Mouse (Mus musculus): ENCODE measurements at regions not wholly inside any gene's neighbourhood (a gene's known extent, or its start where the extent isn't known, plus 50 kb on each side); places are given as distances from the start of the nearest gene placed in this dataset.

DNA sequence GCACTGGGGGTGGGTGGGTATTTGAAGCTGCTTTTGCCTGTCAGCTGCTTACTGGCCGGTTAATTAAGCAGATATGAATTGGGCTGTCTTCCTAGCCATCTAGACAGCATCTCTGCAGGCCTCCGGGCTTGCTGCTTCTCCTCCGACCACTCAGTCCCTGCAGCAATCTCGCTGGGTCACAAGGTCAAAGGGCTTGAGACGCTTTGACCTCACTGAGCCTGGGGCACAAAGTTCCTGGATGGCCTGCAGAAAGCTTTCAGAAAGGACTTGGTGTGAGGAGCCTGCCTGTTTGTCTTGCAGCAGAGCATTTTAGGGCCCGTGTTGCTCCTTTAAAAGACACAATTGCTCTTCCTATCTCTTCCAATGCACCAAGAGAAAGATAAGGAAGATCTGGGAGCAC, 83.7 kb upstream of the Ppp2r5a start:
- DNase-seq (ENCODE audit: low spot score) = no peak

DNA sequence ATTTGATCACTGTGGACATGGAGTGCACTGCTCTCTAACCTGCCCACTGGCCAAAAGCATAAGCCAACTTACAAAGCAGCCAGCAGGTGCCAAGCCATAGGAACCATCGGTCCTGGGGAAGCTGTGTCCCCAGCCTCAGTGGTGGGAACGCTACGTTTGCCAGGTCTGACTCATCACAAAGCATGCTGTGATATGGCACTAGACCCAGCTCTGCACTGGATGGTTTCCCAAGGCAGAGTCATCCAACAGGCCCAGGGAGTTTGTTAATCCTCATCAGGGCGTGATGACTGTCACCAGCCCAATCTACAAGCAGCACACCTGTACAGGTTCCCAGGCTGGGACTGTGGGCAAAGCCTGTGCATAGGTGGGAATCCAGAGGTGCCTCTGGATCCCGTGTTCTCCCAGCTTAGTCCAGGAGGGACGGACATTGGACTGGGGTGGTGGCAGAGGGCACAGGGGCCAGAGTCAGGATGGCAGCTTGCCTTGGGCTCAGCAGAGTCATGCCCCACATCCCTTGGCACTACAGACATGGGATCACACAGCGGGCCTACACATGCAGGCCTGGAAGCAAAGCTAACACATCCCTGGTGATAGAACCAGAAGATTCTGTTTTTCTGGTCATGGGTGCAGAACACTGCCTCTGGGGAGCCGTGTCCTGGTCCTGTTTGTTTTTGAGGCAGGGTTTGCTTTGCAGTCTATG, 81.8 kb upstream of the Ppp2r5a start:
- DNase-seq (ENCODE audit: low spot score) = no peak

DNA sequence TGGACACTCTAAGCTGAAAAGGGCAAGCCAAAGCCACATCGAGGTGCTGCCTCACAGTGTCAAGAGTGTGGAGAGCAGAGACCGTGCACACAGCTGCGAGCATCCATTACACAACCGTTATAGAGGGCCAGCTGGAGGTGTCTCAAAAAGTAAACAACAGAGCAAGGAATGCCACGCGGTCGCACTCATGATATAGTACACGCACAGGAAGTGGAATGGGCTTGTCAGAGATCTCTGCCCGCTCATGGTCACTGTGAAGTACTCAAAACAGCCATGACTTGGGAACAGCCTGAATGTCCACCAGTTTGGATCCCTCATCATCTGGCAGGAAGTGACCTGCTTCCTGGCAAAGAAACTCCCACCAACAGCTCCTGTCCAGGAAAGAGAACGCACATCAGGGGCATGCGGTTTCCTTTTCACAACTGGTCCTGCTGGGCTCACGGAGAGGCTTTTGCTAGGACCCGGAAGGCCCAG, 76.9 kb upstream of the Ppp2r5a start:
- peak; percentile 36 for DNase-seq (ENCODE audit: low spot score)

DNA sequence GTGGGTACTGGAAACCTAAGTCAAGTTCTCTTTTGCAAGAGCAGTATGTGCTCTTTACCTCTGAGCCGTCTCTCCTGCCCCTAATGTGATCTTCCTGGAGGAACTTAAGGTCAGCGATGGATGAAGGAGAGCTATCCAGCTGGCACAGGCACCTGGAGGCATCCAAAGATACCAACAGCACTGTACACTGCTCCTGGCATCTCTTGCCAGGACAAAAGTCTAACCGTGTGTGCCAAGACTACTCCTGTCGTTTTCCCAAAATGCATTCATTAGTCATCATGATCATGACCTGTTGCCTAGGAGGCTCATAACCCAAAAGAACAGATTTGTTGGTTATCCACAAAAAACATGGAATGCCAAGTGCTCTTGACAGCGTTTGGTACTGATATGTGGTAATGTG, 69.5 kb upstream of the Ppp2r5a start:
- DNase-seq (ENCODE audit: low spot score) = no peak

DNA sequence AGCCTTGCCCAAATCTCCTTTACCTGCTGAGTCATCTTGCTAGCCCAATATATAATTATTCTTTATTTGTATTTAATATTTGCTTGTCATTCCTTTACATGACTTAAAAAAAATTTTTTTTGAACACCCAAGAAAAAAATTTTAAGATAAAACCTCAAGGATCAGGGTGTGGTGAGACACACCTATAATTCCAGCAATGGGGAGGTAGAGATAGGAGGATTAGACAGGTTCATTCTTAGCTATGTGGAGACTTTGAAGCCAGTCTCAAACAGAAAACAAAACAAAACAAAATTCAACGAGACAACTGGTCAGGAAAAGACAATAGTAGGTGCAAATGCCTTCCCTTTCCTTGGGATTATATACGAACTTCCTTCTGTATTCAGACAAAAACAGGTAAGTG, 68.4 kb upstream of the Ppp2r5a start:
- DNase-seq (ENCODE audit: low spot score) = no peak

DNA sequence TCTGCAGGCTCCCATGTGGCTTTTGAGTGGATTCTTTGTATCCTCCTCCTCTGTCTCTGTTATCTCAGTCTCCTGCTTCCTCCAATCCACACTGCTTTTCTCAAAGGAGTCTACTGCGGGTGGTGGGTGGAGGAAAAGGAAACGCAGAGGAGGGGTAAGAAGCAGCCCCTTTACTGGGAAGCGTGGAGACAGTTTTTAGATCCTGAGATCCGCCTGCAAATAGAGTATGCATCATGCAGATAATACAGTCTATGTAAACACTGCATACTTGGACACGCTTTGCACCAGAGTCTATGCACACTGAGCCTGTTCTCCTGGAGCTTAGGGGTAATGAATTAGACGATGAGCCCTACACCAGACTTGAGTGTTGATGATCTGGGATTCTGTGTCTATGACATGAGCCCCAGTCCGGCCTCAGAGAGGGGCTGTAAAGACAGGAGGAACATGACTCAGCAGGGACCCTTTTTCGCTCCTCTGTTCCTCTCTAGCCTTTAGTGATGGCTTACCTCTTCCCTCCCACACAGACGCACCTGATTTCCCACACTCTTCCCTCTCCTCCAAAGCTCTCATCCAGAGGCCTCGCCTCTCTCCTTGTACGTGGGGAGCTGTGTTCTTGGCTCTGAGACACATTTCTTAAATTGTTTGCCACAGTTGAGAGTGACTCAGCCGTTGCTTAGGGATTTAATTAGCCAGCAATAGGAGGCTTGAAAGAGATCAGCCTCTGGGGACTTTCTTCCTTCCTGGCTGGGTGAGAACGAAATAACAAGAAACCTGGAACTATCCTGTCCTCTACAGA, 67.3 kb upstream of the Ppp2r5a start:
- DNase-seq (ENCODE audit: low spot score) = peak; percentile 76

DNA sequence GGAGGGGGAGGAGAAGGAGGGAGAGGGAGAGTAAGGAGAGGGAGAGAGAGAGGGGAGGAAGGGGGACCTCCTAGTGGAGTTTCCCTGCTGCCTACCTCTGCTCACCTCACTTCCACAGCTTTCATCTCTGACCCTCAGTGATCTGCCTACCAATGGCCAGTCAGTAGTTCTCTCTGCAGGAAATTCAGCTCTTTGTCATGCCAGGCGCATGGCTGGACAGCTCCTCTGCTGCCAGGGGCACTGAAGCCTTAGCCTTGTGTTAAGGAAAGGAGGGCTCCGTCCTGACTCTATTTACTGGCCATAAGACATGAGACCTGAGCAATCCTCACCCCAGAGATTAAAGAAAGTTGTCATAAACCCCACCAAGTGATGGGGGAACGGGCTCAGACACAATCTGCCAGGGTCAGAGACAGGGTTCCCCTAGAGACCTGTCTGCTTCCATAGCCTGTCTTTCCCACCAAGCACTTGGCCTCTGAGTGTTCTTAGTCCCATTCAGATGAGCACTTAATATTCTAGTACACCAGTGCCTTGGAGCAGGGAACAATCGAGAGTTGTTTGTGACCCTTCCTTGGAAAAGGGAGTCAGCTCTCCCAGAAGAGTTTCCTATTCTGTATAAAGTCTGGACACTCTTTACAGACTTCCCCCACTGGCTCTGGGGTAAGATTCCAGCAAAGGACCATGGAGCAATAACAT, 65.9 kb upstream of the Ppp2r5a start:
- DNase-seq (ENCODE audit: low spot score) = no peak

DNA sequence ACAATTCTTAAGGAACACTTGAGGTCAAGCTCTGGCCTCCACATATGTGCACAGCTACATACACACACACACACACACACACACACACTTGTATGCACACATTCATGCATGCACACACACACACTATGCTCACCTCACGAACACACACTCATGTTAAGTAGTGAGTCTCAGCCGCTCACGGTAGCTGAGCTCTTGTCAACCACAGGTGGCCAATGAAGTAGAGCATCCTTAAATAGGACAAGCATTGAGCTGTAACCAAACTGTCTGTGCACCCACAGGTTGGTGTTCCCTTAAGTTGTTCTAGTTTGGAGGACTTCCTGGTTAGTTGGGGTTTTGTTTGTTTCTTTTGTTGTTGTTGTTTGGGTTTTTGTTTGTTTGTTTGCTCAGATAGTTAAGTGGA, 63.2 kb upstream of the Ppp2r5a start:
- DNase-seq (ENCODE audit: low spot score) = no peak

DNA sequence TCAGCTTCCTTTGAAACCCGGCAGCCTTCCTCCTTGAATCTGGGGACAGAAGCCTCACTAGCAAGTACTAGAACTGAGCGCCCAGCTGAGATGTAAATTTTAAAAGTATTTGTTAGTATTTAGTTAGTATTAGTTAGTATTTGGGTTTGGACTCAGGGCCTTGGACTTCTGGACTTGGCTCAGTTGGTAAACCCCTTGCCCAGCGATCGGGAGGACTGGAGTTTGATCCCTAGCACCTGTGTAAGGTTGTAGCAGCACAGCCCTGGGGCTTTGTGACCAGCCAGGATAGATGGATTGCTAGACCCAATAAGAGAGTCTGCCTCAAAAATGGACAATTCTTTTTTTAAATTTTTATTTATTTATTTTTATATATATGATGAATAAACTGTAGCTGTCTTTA, 62.7 kb upstream of the Ppp2r5a start:
- DNase-seq (ENCODE audit: low spot score) = no peak

DNA sequence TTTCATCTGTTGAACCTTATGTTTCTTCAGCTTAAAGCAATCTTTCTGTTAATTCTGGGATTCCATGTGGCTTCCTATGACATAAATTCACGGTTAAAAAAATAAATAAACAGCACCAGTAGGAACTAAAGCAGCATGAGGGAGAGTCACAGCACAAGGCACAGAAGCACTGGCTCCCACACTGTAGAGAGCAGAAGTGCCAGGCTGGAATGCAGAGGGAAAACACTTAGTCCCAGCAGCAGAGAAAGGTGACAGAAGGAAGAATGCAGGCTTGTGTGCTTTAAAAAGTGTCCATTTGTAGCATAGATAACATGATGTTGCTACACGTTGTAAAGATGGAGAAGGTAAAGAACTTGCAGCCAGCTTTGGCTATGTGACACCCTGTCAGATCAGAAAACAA, 62.1 kb upstream of the Ppp2r5a start:
- DNase-seq (ENCODE audit: low spot score) = no peak

DNA sequence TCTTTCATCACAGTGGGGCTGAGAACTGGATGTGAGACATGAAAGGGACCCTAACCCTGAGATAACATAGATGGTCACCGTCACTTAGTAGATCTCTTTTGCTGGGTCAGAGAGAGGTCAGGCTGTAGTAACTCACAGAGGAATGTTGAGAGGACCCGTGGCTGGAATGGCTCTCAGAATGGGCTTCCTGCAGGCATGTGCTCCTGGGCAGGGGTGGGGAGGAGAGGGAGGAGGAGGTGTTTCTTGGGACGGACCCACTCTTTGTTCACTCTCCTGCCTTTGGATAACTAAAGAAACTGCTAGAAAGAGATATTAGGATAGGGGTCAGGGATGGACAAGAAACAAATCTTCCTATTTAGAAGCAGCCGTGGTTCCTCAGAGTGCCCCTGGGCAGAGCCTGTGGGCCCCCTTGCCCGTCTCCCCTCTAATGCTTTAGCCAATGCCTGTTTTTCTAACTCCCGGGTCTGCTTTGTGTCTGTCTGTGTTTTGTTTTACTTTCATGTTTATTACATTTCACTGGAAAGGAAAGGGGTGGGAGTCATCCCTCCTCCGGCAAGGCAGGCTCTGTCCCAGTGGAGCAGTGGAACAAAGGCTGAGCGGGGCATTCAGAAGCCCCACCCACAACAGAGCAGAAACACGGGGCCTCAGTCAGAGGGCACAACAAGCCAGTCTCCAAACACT, 58.9 kb upstream of the Ppp2r5a start:
- DNase-seq (ENCODE audit: low spot score) = peak; percentile 22

DNA sequence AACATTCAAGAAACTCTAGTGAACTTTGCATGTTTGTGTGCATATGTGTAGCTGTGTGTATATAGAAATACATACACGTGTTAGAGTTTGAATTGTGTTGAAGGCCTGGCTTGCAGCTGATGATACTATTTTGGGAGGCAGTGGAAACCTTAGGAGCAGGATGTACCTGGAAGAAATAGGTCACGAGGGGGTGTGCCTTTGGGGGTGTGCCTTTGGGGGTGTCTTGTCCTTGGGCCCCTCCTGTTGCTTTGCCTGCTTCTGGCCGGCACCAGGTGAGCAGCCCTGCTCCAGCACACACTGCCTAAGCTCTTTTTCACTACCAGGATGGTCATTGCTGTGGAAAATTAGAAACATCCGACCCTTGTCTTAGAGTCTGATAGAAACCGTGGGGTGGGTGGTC, 56.0 kb upstream of the Ppp2r5a start:
- peak; percentile 54 for DNase-seq (ENCODE audit: low spot score)

DNA sequence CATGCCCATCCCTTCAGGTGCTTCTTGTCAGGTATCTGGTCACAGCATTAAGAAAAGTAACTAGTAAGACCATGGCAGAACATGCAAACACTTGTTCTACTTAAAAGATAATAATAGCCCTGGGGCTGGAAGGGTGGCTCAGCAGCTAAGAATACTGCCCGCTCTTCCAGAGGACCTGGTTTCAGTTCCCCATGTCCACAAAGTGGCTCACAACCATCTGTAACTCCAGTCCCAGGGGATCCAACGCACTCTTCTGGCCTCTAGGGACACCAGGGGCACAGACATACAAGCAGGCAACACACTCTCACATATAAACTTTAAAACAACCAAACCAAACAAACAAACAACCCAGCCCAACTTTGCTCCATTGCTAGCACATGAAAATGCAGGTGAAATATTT, 55.2 kb upstream of the Ppp2r5a start:
- peak; percentile 26 for DNase-seq (ENCODE audit: low spot score)

DNA sequence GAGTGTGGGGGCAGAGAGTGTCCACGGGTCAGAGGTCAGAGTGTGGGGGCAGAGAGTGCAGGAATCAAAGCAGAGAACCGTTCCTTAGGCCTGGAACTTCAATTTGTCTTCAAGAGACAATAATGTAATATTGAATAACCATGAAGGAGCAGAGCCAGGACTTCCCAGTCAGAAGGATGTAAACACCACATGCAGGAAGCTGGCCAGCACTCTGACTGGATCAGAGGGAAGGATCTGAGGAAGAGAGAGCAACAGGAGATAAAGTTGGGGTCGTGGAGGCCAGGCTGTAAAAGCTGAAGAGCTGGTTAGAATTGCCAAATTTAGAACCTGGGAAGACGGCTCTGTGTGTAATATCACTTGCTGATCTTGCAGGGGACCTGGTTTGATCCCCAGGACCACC, 54.0 kb upstream of the Ppp2r5a start:
- no peak for DNase-seq (ENCODE audit: low spot score)

DNA sequence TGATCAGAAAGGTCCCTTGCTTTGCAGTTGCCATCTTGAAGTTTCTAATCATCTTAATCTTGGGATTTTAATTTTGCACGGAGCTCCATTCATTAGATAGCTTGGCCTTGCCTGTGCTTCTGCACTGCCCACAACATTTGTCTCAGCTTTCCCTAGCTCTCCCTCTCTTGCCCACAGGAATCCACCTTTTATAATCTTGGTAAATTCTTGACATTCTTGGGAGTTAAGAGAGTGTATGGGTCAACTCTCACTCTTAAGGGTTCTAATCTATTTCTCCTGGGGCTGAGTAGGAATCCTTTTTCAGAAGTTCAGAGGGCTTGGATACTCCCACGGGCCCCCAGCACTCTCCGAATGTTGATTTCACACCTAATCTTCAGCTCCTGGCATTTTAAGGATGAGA, 51.5 kb upstream of the Ppp2r5a start:
- no peak for DNase-seq (ENCODE audit: low spot score)

DNA sequence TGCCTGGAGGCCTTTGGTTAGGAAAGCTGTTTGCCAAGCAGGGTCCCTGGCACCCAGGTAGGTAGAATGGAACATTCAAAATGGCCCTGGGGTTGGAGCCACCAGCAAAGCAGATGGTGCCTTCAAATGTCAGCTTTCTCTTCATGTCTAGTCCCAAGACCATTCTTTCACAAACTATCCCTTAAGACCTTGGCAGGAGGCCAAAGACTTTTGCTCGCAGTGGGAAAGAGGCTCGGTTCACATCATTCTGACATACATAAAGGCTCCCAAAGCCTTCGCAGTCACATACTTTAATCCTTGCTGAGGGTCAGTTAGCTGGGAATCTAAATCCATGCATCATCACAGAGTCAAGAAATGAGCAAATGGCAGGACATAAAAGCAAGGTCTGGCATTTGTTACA, 50.5 kb upstream of the Ppp2r5a start:
- no peak for DNase-seq (ENCODE audit: low spot score)
